Comparison of ENCODE assay signal across 16 mouse cellular contexts in genomic region chr13:38272624-38273023, GRCm38 (mm10).
"Had no signal": no experiment of that assay in that cellular context is flagged by ENCODE, and none has a peak within 500 bp of the region (broad histone marks: within the 10 kb centered on the region; RNA-seq: fewer than 3 reads in every experiment).

No protein-coding gene starts in this region.

- H3K27ac ChIP-seq: neural tube, embryonic 13.5 days; neural tube, embryonic 15.5 days; stomach, embryonic 15.5 days; stomach, postnatal 0 days had no signal

- DNase-seq: retina, postnatal 1 day; right cerebral cortex, adult 18-20 months; right cerebral cortex, postnatal 14 days; right cerebral cortex, postnatal 25 days; right cerebral cortex, postnatal 4 days; spleen, adult 18-20 months; thymus, adult 18-20 months; thymus, adult 2 months; thymus, postnatal 14 days; thymus, postnatal 25 days; thymus, postnatal 36 days; thymus, postnatal 4 days had no signal

- H3K9me3 ChIP-seq: neural tube, embryonic 13.5 days; neural tube, embryonic 15.5 days; stomach, embryonic 15.5 days had no signal

- H3K4me2 ChIP-seq: neural tube, embryonic 13.5 days; neural tube, embryonic 15.5 days; stomach, embryonic 15.5 days had no signal

- H3K36me3 ChIP-seq: neural tube, embryonic 13.5 days; neural tube, embryonic 15.5 days; stomach, embryonic 15.5 days had no signal

- H3K9ac ChIP-seq: neural tube, embryonic 13.5 days; neural tube, embryonic 15.5 days; stomach, embryonic 15.5 days had no signal

- H3K27me3 ChIP-seq: neural tube, embryonic 13.5 days; neural tube, embryonic 15.5 days; stomach, embryonic 15.5 days had no signal

- H3K4me3 ChIP-seq: neural tube, embryonic 13.5 days; neural tube, embryonic 15.5 days; stomach, embryonic 15.5 days had no signal

- H3K4me1 ChIP-seq: neural tube, embryonic 13.5 days; neural tube, embryonic 15.5 days; stomach, embryonic 15.5 days had no signal
